Comparison of ENCODE assay signal across 21 mouse cellular contexts in genomic region chr2:14224387-14224786, GRCm38 (mm10). TPM values are rescaled to one million over a fixed set of nuclear protein-coding genes. Genes with fewer than 3 reads are reported as not detected.
"Had no signal": no experiment of that assay in that cellular context is flagged by ENCODE, and none has a peak within 500 bp of the region (broad histone marks: within the 10 kb centered on the region; RNA-seq: fewer than 3 reads in every experiment).

No protein-coding gene starts in this region.

- H3K4me2 ChIP-seq: liver, embryonic 12.5 days; lung, embryonic 15.5 days; midbrain, embryonic 11.5 days; midbrain, embryonic 13.5 days; midbrain, embryonic 15.5 days; neural tube, embryonic 13.5 days; neural tube, embryonic 15.5 days had no signal

- H3K9me3 ChIP-seq: liver, embryonic 12.5 days; lung, embryonic 15.5 days; midbrain, embryonic 13.5 days; midbrain, embryonic 15.5 days; neural tube, embryonic 13.5 days; neural tube, embryonic 15.5 days had no signal

- H3K27ac ChIP-seq: liver, embryonic 12.5 days; liver, embryonic 14.5 days; lung, embryonic 15.5 days; midbrain, embryonic 13.5 days; midbrain, embryonic 15.5 days; neural tube, embryonic 13.5 days; neural tube, embryonic 15.5 days had no signal

- DNase-seq: lung, adult 2 months; lung, postnatal 10 days; lung, postnatal 4 days; retina, postnatal 1 day; right cerebral cortex, adult 18-20 months; right cerebral cortex, postnatal 25 days; right cerebral cortex, postnatal 4 days; spleen, adult 18-20 months; thymus, adult 18-20 months; thymus, postnatal 14 days; thymus, postnatal 36 days had no signal

- H3K27me3 ChIP-seq: liver, embryonic 12.5 days; lung, embryonic 15.5 days; midbrain, embryonic 13.5 days; midbrain, embryonic 15.5 days; neural tube, embryonic 13.5 days; neural tube, embryonic 15.5 days had no signal

- H3K36me3 ChIP-seq: liver, embryonic 12.5 days; lung, embryonic 15.5 days; midbrain, embryonic 13.5 days; midbrain, embryonic 15.5 days; neural tube, embryonic 13.5 days; neural tube, embryonic 15.5 days had no signal

- H3K9ac ChIP-seq: liver, embryonic 12.5 days; liver, embryonic 14.5 days; lung, embryonic 15.5 days; midbrain, embryonic 13.5 days; midbrain, embryonic 15.5 days; neural tube, embryonic 13.5 days; neural tube, embryonic 15.5 days had no signal

- H3K4me3 ChIP-seq: liver, embryonic 12.5 days; lung, embryonic 15.5 days; midbrain, embryonic 13.5 days; midbrain, embryonic 15.5 days; myocyte; neural tube, embryonic 13.5 days; neural tube, embryonic 15.5 days had no signal

- ATAC-seq: liver, embryonic 12.5 days; midbrain, embryonic 13.5 days; midbrain, embryonic 15.5 days had no signal

- H3K4me1 ChIP-seq: liver, embryonic 12.5 days; midbrain, embryonic 13.5 days; midbrain, embryonic 15.5 days; neural tube, embryonic 13.5 days; neural tube, embryonic 15.5 days had no signal

RNA-seq across cellular contexts. Expression of gene Tmem236, which starts 50.1 kb away (rescaled TPM):
- polyA plus RNA-seq: liver, embryonic 12.5 days; lung, adult 2 months; lung, embryonic 15.5 days; midbrain, embryonic 13.5 days; neural tube, embryonic 11.5 days had no signal
